Mouse (Mus musculus) heart, embryonic 14.5 days (tissue): ENCODE results near the gene Agpat4. TPM values are rescaled to one million over a fixed set of nuclear protein-coding genes. Genes with fewer than 3 reads are reported as not detected.
A peak's percentile ranks its signal among the peaks of the same experiment; 100 is the strongest.

Experiments used
- ATAC-seq: fragments of 200-750 bp; cut with Nextera tagmentation; 2 replicates; pipeline ENCODE4 v1.8.0; 2017; ENCODE audit warnings: low read depth, moderate TSS enrichment; ENCODE audit not compliant: insufficient number of reproducible peaks, insufficient read depth, low FRiP score
- H3K27ac ChIP-seq, 2 experiments: fragments of 200-500 bp in 1 of 2; fragments of 300-500 bp in 1 of 2; sonication (generic) in 1 of 2; replicated peaks in 1 of 2; 2 replicates each; pipeline ENCODE4 v1.5.1; 2012 to 2014; ENCODE audit warnings: low read depth in 2 of 2, low read length in 2 of 2, control low read depth in 1 of 2, mild to moderate bottlenecking in 1 of 2, mixed read lengths in 1 of 2; ENCODE audit not compliant: control insufficient read depth in 1 of 2, insufficient read depth in 1 of 2
- H3K27me3 ChIP-seq: fragments of 300-500 bp; sonication (generic); 2 replicates; pipeline ENCODE4 v1.6.1; 2014; ENCODE audit warnings: mild to moderate bottlenecking, low read length, control low read depth; ENCODE audit not compliant: control insufficient read depth, insufficient read depth
- H3K36me3 ChIP-seq: fragments of 300-500 bp; sonication (generic); 2 replicates; pipeline ENCODE4 v1.6.1; 2014; ENCODE audit warnings: mild to moderate bottlenecking, control low read depth, low read length, mixed read lengths; ENCODE audit not compliant: control insufficient read depth, insufficient read depth
- H3K4me1 ChIP-seq, 2 experiments: fragments of 200-500 bp in 1 of 2; fragments of 300-500 bp in 1 of 2; sonication (generic) in 1 of 2; 2 replicates each; pipeline ENCODE4 v1.6.1; 2012 to 2014; ENCODE audit warnings: low read length in 2 of 2, control low read depth in 1 of 2, mixed read lengths in 1 of 2; ENCODE audit not compliant: control insufficient read depth in 2 of 2, insufficient read depth in 2 of 2
- H3K4me2 ChIP-seq: fragments of 300-500 bp; sonication (generic); 2 replicates; pipeline ENCODE4 v1.6.1; 2014; ENCODE audit warnings: mild to moderate bottlenecking, low read length
- H3K4me3 ChIP-seq, 2 experiments: fragments of 200-500 bp in 1 of 2; fragments of 300-500 bp in 1 of 2; sonication (generic) in 1 of 2; 2 replicates each; pipeline ENCODE4 v1.5.1; 2012 to 2014; ENCODE audit warnings: low read length in 2 of 2, mild to moderate bottlenecking in 2 of 2, control low read depth in 1 of 2, low read depth in 1 of 2, moderate library complexity in 1 of 2; ENCODE audit not compliant: control insufficient read depth in 1 of 2, insufficient read depth in 1 of 2
- H3K9ac ChIP-seq: fragments of 300-500 bp; sonication (generic); 2 replicates; pipeline ENCODE4 v1.6.1; 2014; ENCODE audit warnings: mild to moderate bottlenecking, low read length
- H3K9me3 ChIP-seq: fragments of 300-500 bp; sonication (generic); 2 replicates; pipeline ENCODE4 v1.6.1; 2016; ENCODE audit warnings: low read length, control low read depth; ENCODE audit not compliant: control insufficient read depth
- WGBS: fragments of 180-500 bp; shearing (Covaris S2); extraction: QIAGEN DNeasy Blood & Tissue Kit; methylation state at CpG from one replicate; pipeline ENCODE4 v1.1.7; 2014; 5-methylcytosine and 5-hydroxymethylcytosine counted together
- polyA plus RNA-seq: library from polyadenylated mRNA; unstranded; fragments of >200 nt; fragmentation: Nextera tagmentation; extraction: Ambion mirVana; gene quantifications from 2 replicates; pipeline ENCODE4 v1.2.1, GENCODE M21; 2014

Agpat4 gene
- polyA plus RNA-seq, 1 experiment from 2014 or later = 11.0 TPM

- Histone ChIP-seq H3K4me1 (peaks cover 0 to 3% of the 10 kb centered on the region in 2 experiments; a peak in 1 of 4 replicates), H3K4me2 (no peak overlapping the region), H3K36me3 (no peaks in the 10 kb centered on the region), H3K9me3 (0 out of 2 replicates have a peak, but pooled peaks cover 2% of the 10 kb centered on the region), H3K27me3 (no peaks in the 10 kb centered on the region), H3K9ac (no peak overlapping the region), H3K4me3 (no peak overlapping the region), H3K27ac (no peak overlapping the region)
- no peak for ATAC-seq
- 84% methylated on average over 6 of the region's 6 CpGs for WGBS
These were observed 4.9 kb upstream of the Agpat4 start for GRCm38 (mm10) chr17:12113626-12114025.

- Histone ChIP-seq H3K4me1 (peaks cover 0 to 6% of the 10 kb centered on the region in 2 experiments; a peak in 1 of 4 replicates), H3K36me3 (no peaks in the 10 kb centered on the region), H3K9me3 (0 out of 2 replicates have a peak, but pooled peaks cover 2% of the 10 kb centered on the region), H3K9ac (no peak overlapping the region), H3K27ac (no peak overlapping the region), H3K27me3 (no peaks in the 10 kb centered on the region), H3K4me3 (no peak overlapping the region), H3K4me2 (no peak overlapping the region)
- 78% methylated on average over 2 of the region's 2 CpGs for WGBS
- no peak for ATAC-seq
These were observed 3.4 kb upstream of the Agpat4 start for GRCm38 (mm10) chr17:12115086-12115485.

DNA sequence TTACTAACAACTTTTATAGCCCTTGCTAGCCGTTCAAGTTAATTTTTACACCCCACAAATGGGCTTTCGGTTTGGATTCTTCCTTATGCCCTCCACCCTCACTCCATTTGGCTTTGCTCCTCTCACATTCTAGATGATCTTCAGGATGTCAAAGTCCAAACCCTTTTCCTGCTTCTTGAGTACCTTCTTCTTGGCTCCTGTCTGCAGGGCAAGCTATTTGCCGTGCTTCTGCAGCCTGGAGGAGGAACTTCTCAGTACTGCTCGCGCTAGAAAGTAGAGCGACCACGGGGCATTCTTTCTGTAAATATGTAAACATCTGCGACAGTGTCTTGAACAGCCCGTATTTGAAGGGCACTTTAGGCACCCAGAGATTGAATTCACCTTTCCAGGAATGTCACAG is 373 bp upstream of the Agpat4 start:
- Histone ChIP-seq H3K27me3 (no peaks in the 10 kb centered on the region), H3K4me2 (peak overlapping the region; percentile 85), H3K36me3 (no peaks in the 10 kb centered on the region), H3K9ac (peak overlapping the region; percentile 79), H3K4me1 (peaks cover 0 to 11% of the 10 kb centered on the region in 2 experiments; a peak in 2 of 4 replicates), H3K9me3 (0 out of 2 replicates have a peak, but pooled peaks cover 2% of the 10 kb centered on the region), H3K4me3 (peak overlapping the region; percentile 67 to 96), H3K27ac (peak overlapping the region in 1 of 2 experiments; percentile 81; a peak in 1 of 4 replicates)
- no peak for ATAC-seq
- 10% methylated on average over 9 of the region's 9 CpGs for WGBS

- H3K4me2 ChIP-seq = peak overlapping the region; percentile 85
- peak overlapping the region; percentile 79 for H3K9ac ChIP-seq
- H3K9me3 ChIP-seq = 0 out of 2 replicates have a peak, but pooled peaks cover 2% of the 10 kb centered on the region
- peak; percentile 95 for ATAC-seq
- peaks cover 0 to 11% of the 10 kb centered on the region in 2 experiments; a peak in 2 of 4 replicates for H3K4me1 ChIP-seq
- no peaks in the 10 kb centered on the region for H3K36me3 ChIP-seq
- H3K4me3 ChIP-seq = peak overlapping the region; percentile 67 to 96
- H3K27ac ChIP-seq = peak overlapping the region; percentile 81 to 95
- WGBS = 0% methylated on average over 30 of the region's 30 CpGs
- H3K27me3 ChIP-seq = no peaks in the 10 kb centered on the region
These were observed 580 bp downstream of the Agpat4 start for GRCm38 (mm10) chr17:12118926-12119641.

DNA sequence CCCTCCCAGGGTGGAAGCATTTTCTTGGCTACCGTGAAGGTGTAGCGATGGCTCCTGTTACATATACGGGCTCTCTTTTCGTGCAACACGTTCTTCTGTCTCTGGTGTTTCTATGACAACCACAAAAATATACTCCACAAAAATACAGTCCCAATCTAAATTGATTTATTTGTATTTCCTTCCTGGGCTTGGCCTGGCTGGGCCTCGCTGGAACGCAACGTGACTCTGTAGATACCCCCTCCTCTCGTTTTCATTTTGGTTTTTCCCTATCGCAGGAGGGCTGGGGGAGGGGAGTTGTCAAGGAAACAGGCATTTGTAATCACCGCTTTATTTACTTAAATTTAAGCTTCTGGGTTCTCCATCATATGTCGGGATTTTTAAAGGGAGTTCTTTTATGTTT is 1.2 kb downstream of the Agpat4 start:
- 0 out of 2 replicates have a peak, but pooled peaks cover 2% of the 10 kb centered on the region for H3K9me3 ChIP-seq
- H3K4me1 ChIP-seq = peaks cover 0 to 11% of the 10 kb centered on the region in 2 experiments; a peak in 2 of 4 replicates
- no peak for ATAC-seq
- H3K27me3 ChIP-seq = no peaks in the 10 kb centered on the region
- H3K36me3 ChIP-seq = no peaks in the 10 kb centered on the region
- peak overlapping the region; percentile 85 for H3K4me2 ChIP-seq
- under 1% methylated on average over 12 of the region's 12 CpGs for WGBS
- H3K9ac ChIP-seq = peak overlapping the region; percentile 79
- peak overlapping the region; percentile 60 to 81 for H3K27ac ChIP-seq
- peak overlapping the region; percentile 67 to 96 for H3K4me3 ChIP-seq

DNA sequence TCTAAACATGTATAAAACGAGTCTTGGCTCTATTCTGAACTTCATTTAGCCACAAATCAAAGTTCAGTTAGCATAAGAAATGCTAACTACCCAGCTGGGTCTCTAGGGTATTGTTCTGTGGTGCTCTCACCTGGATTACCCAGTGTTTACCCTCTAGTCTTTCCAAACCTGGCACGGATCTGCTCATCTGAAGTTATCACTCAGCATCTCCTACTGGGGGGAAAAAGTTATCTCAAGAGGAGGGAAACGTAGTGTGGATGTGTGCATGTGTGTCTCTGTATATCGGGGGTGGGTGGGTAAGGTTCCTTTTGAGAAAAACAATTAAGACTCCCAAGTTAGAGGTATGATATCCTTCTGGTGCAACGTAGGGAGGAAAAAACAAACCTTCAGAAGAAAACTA is 1.8 kb downstream of the Agpat4 start:
- H3K4me2 ChIP-seq = peak overlapping the region; percentile 85
- peaks cover 4% of the 10 kb centered on the region; the same call in 1 of the 2 replicates for H3K9me3 ChIP-seq
- no peak overlapping the region for H3K27ac ChIP-seq
- H3K4me3 ChIP-seq = peak overlapping the region in 1 of 2 experiments; percentile 67; a peak in 2 of 4 replicates
- H3K27me3 ChIP-seq = no peaks in the 10 kb centered on the region
- 42% methylated on average over 5 of the region's 5 CpGs for WGBS
- H3K4me1 ChIP-seq = peaks cover 0 to 11% of the 10 kb centered on the region in 2 experiments; a peak in 2 of 4 replicates
- no peak for ATAC-seq
- peak overlapping the region; percentile 79 for H3K9ac ChIP-seq
- H3K36me3 ChIP-seq = no peaks in the 10 kb centered on the region

DNA sequence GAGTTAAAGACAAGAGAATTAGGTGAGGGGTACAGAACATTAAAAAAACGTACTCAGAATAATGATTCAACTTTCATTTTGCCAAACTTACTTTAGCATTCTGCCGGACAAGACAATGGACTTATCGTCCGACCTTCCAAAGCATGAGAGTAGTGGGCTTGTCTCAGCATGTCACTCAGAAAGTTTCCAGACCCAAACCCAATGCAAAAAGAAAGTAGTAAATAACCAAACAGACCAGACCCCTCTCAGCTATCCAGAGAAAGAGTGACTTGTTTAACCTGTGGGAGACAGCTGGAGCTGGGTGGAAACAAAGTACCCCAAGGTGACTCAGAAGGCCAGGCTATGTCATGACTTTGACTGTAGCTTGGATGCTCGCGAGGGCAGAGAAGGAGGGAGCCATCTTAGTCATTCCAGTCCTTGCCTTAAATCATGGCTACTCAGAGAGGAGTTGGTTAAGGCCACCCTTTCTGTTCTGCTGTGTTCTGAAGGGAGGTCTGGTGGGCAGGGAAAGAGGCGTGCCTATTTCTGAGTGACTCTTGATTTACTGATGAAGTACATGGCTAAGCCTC is 2.8 kb downstream of the Agpat4 start:
- Histone ChIP-seq H3K9me3 (peaks cover 4% of the 10 kb centered on the region; the same call in 1 of the 2 replicates), H3K27me3 (no peaks in the 10 kb centered on the region), H3K4me2 (no peak overlapping the region), H3K36me3 (no peaks in the 10 kb centered on the region), H3K4me3 (no peak overlapping the region), H3K9ac (no peak overlapping the region), H3K4me1 (peaks cover 0 to 11% of the 10 kb centered on the region in 2 experiments; a peak in 2 of 4 replicates), H3K27ac (no peak overlapping the region)
- 93% methylated on average over 7 of the region's 7 CpGs for WGBS
- ATAC-seq = no peak
